Mouse (Mus musculus) ES-E14 (cell line): Measurements from ENCODE around the gene Kalrn. TPM values are rescaled to one million over a fixed set of nuclear protein-coding genes. Genes with fewer than 3 reads are reported as not detected.

Source experiments
- DNase-seq: peaks from one replicate; pipeline ENCODE4 v3.0.0-alpha.2; 2013; ENCODE audit warnings: low read depth, low spot score
- H3K27ac ChIP-seq: 2 replicates; pipeline ENCODE4 v1.5.1; 2012; ENCODE audit warnings: low read depth, mild to moderate bottlenecking, low read length, moderate library complexity, mixed read lengths; ENCODE audit not compliant: poor library complexity, insufficient read depth, severe bottlenecking
- H3K36me3 ChIP-seq: 2 replicates; pipeline ENCODE4 v1.6.1; 2012; ENCODE audit warnings: mild to moderate bottlenecking, low read length, moderate library complexity, mixed read lengths; ENCODE audit not compliant: control insufficient read depth, poor library complexity, insufficient read depth, severe bottlenecking
- H3K4me1 ChIP-seq, 2 experiments: fragments of 150-350 bp in 1 of 2; sonication (generic) in 1 of 2; 2 replicates each; pipeline ENCODE4 v1.6.1; 2012; ENCODE audit warnings: low read length in 2 of 2, mild to moderate bottlenecking in 1 of 2, mixed read lengths in 1 of 2; ENCODE audit not compliant: control insufficient read depth in 2 of 2, insufficient read depth in 2 of 2, poor library complexity in 1 of 2
- H3K4me3 ChIP-seq, 2 experiments: fragments of 150-350 bp in 1 of 2; sonication (generic) in 1 of 2; 2 replicates each; pipeline ENCODE4 v1.5.1; 2012; ENCODE audit warnings: low read length in 2 of 2, low read depth in 1 of 2, mild to moderate bottlenecking in 1 of 2, mixed read lengths in 1 of 2; ENCODE audit not compliant: insufficient read depth in 1 of 2, poor library complexity in 1 of 2, severe bottlenecking in 1 of 2
- H3K9ac ChIP-seq: 2 replicates; pipeline ENCODE4 v1.6.1; 2012; ENCODE audit warnings: low read depth, mild to moderate bottlenecking, low read length, mixed read lengths; ENCODE audit not compliant: poor library complexity, insufficient read depth, severe bottlenecking
- H3K9me3 ChIP-seq: fragments of 150-350 bp; sonication (generic); 2 replicates; pipeline ENCODE4 v1.6.1; 2012; ENCODE audit warnings: low read depth, mild to moderate bottlenecking, low read length; ENCODE audit not compliant: control insufficient read depth, insufficient read depth
- CHD2 ChIP-seq: IDR thresholded peaks from 2 replicates; pipeline ENCODE4 v1.6.1; 2014; ENCODE audit warnings: mild to moderate bottlenecking, low read depth, low read length, inconsistent platforms
- HCFC1 ChIP-seq: IDR thresholded peaks from 2 replicates; pipeline ENCODE4 v1.6.1; 2012; ENCODE audit warnings: low read length, inconsistent platforms, borderline replicate concordance; ENCODE audit not compliant: insufficient read depth
- MAFK ChIP-seq: IDR thresholded peaks from 2 replicates; pipeline ENCODE4 v1.6.1; 2014; ENCODE audit warnings: mild to moderate bottlenecking, low read depth, low read length, inconsistent platforms; ENCODE audit not compliant: insufficient read depth
- ZC3H11A ChIP-seq: IDR thresholded peaks from 2 replicates; pipeline ENCODE4 v1.6.1; 2012; ENCODE audit warnings: low read depth, mild to moderate bottlenecking, inconsistent platforms, low read length, borderline replicate concordance
- ZNF384 ChIP-seq: IDR thresholded peaks from 2 replicates; pipeline ENCODE4 v1.6.1; 2012; ENCODE audit warnings: low read depth, low read length, inconsistent platforms
- in situ Hi-C, 2 experiments: fragments of 600-800 bp; cut with MboI; formaldehyde crosslinking; loops; one replicate each; pipeline ENCODE4 v1.15.1; 2025; ENCODE audit warnings: low sequenced_read_pairs in 2 of 2, inconsistent platforms in 1 of 2; ENCODE audit not compliant: unreplicated experiment in 2 of 2
- total RNA-seq: library from RNA; depleted of rRNA; stranded (reverse); fragments of 300-350 nt; gene quantifications from 2 replicates; pipeline ENCODE4 v1.2.3, GENCODE M21; 2012

Kalrn gene
- total RNA-seq, 1 experiment = 15.7 TPM

DNA sequence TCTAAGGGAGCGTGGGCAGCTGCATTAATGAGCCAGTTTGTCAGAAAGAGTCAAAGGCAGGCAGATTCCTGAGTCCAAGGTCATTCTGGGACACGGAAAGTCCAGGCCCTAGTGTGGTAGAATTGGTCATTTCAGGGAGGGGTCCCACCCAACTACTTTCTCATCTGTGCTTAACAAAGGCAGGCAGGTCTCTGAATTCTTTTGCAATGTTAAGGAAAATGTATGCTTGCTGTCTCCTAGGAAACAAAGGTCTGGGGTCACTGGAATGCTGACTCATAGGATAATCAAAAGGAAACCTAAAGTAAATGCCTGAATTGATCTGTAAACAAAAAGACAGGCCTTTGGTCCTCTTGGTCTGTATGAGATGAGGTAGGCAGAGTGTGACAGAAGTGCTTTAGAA, 593.5 kb downstream of the Kalrn start:
- TF ChIP-seq MAFK = peak; percentile 96
- peak; percentile 52; the same call in 1 of the 2 replicates for TF ChIP-seq CHD2
- TF ChIP-seq ZC3H11A = no peak
- no peak for TF ChIP-seq HCFC1
- TF ChIP-seq ZNF384 = no peak

DNA sequence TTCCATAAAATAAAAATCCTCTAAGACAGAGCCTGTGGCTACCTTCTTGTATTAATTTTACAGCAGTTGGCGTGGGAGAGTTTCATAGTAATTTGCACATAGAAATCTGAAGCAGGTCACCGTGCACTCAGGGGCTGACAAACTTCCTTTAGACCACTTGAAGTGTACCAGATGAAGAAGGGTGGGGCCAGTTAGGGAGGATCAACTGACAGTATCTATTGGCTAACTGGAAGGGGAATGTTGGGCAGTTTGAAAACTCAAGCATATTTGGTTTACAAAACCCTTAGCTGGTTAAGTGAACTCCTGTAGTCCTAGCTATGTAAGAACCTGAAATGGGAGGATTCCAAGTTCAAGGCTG, 606.1 kb downstream of the Kalrn start:
- no peak overlapping the region for H3K9ac ChIP-seq
- peaks cover 2 to 4% of the 10 kb centered on the region in 2 experiments; a peak in 2 of 4 replicates for H3K4me1 ChIP-seq
- H3K4me3 ChIP-seq = peak overlapping the region in 1 of 2 experiments; percentile 92; a peak in 2 of 4 replicates
- in situ Hi-C loops = no loop called here
- H3K36me3 ChIP-seq = peaks cover 14% of the 10 kb centered on the region
- no peak overlapping the region for H3K27ac ChIP-seq
- no peak for DNase-seq
- TF ChIP-seq HCFC1 (no peak), ZNF384 (0 out of 2 replicates have a peak, but pooled peaks have one; percentile 37), ZC3H11A (0 out of 2 replicates have a peak, but pooled peaks have one; percentile 8)
- no peaks in the 10 kb centered on the region for H3K9me3 ChIP-seq

More for the DNA sequence above, 593.5 kb downstream of the Kalrn start:
- peaks cover 5 to 6% of the 10 kb centered on the region in 2 experiments for H3K4me1 ChIP-seq
- no peaks in the 10 kb centered on the region for H3K36me3 ChIP-seq
- H3K9me3 ChIP-seq = no peaks in the 10 kb centered on the region
- H3K4me3 ChIP-seq = no peak overlapping the region
- DNase-seq = no peak
- no peak overlapping the region for H3K9ac ChIP-seq
- in situ Hi-C loops = no loop called here
- H3K27ac ChIP-seq = no peak overlapping the region; the same call in 1 of the 2 replicates

- Histone ChIP-seq H3K9ac (peak within 1 kb of the TSS; percentile 90), H3K4me3 (peak within 1 kb of the TSS; percentile 81 to 92), H3K4me1 (peaks cover 2 to 4% of the 10 kb centered on the region in 2 experiments; a peak in 2 of 4 replicates), H3K9me3 (no peaks in the 10 kb centered on the region), H3K36me3 (peaks cover 18% of the 10 kb centered on the region), H3K27ac (0 out of 2 replicates have a peak within 1 kb of the TSS, but pooled peaks have one; percentile 24)
- peak; percentile 67 for DNase-seq
- in situ Hi-C loops = no loop called here
- TF ChIP-seq HCFC1 (no peak), CHD2 (0 out of 2 replicates have a peak, but pooled peaks have one; percentile 25)
Measured at GRCm38 (mm10) chr16:33966538-33967282, 606.6 kb downstream of the Kalrn start, which contains the start of gene Umps. TSS of gene Umps (minus strand) at chr16:33967038.

DNA sequence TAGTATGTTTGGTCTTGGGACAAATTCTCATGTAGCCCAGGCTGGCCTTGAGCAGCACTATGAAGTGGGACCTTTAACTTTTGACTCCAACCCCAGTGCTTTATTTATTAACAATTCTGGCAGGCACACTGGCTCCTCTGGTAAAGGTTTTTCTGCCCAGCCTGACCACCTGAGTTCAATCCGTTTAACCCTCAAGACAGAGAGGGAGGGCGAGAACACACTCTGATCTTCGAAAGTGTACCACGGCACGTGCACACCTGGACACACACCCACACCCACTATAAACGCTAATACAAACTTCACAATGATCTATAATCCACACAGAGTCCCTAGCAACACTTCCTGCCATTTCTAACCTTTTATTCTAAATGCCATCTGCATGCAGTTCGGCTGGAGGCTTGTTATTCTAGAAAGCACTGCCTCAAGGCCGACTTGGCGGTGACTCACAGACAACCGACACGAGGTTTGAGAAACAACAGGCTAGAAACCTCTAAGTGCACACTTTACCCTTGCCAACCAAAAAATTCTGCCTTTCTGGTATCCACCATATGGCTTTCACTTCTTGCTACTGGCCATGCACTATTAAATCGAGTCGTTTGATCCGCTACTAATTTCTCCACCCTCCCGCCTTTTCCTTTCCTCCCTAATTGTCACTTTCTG, 607.3 kb downstream of the Kalrn start:
- no peak for DNase-seq

More for the DNA sequence above, 607.3 kb downstream of the Kalrn start:
- peak overlapping the region; percentile 90 for H3K9ac ChIP-seq
- in situ Hi-C loops = no loop called here
- no peaks in the 10 kb centered on the region for H3K9me3 ChIP-seq
- TF ChIP-seq CHD2 (no peak), HCFC1 (no peak), ZC3H11A (no peak), MAFK (no peak), ZNF384 (no peak)
- peaks cover 2 to 4% of the 10 kb centered on the region in 2 experiments; a peak in 2 of 4 replicates for H3K4me1 ChIP-seq
- 0 out of 2 replicates have a peak overlapping the region, but pooled peaks have one; percentile 24 for H3K27ac ChIP-seq
- H3K36me3 ChIP-seq = peaks cover 25% of the 10 kb centered on the region
- peak overlapping the region; percentile 81 to 92 for H3K4me3 ChIP-seq
